Mouse (Mus musculus): ENCODE results near the gene Snhg11. TPM values are rescaled to one million over a fixed set of nuclear protein-coding genes. Genes with fewer than 3 reads are reported as not detected.

Gene Snhg11
- total RNA-seq, 4 experiments from 2014 or later, result 519 to 896 (median 704) TPM

Other genes with a start within 250 kb of the Snhg11 start
- gene Tgm2, start 229.2 kb upstream of the Snhg11 start, total RNA-seq (2022), result 10 to 100 TPM in 3 of 4 experiments, 1 to 10 TPM in 1; 9.1 to 14.2 (median 12.7) TPM
- 1 to 10 TPM; 3.3 to 5.3 (median 4.5) TPM for gene D630003M21Rik, start 146.4 kb upstream of the Snhg11 start, total RNA-seq (2022)
- not detected for gene Bpi, start 117.5 kb upstream of the Snhg11 start, total RNA-seq (2022)
- gene Lbp, start 69.1 kb upstream of the Snhg11 start, total RNA-seq (2022), result 1 to 10 TPM; 2.1 to 2.9 (median 2.6) TPM
- gene Ralgapb, start 34.2 kb downstream of the Snhg11 start, total RNA-seq (2022), result 100 to 1,000 TPM in 1 of 4 experiments, 10 to 100 TPM in 3; 83.1 to 102 (median 93.3) TPM
- gene Adig, start 127.0 kb downstream of the Snhg11 start, total RNA-seq (2022), result not detected
- gene Arhgap40, start 137.2 kb downstream of the Snhg11 start, total RNA-seq (2022), result under 1 TPM in 1 of 4 experiments, not detected in 3; 0.56 TPM
- gene Slc32a1, start 235.1 kb downstream of the Snhg11 start, total RNA-seq (2022), result 10 to 100 TPM; 62.7 to 69.9 (median 64.8) TPM
- gene Actr5, start 249.2 kb downstream of the Snhg11 start, total RNA-seq (2022), result 10 to 100 TPM; 14.3 to 15.1 (median 14.7) TPM

Measured in layer of hippocampus, adult 8-10 months (tissue).